Mouse (Mus musculus): ENCODE results near the gene Becn1.

Becn1 gene

DNA sequence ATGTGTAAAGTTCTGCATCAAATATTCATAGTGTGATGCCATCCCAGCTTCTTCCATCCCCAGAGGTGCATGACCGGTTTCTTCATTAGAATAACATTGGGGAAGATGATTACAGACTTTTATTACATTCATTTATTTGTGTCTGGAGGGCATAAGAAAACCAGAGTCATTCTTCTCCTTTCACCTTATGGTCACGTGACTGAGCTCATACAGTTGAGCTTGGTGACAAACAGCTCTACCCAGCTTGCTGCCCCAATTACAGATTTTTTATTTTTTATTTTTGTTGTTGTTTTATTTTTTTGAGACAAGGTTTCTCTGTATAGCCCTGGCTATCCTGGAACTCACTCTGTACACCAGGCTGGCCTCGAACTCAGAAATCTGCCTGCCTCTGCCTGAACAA lies 29.6 kb downstream of the Becn1 start:
- DNase-seq (ENCODE audit: low read depth in 1 of 2, low spot score in 2 of 2): no peak

DNA sequence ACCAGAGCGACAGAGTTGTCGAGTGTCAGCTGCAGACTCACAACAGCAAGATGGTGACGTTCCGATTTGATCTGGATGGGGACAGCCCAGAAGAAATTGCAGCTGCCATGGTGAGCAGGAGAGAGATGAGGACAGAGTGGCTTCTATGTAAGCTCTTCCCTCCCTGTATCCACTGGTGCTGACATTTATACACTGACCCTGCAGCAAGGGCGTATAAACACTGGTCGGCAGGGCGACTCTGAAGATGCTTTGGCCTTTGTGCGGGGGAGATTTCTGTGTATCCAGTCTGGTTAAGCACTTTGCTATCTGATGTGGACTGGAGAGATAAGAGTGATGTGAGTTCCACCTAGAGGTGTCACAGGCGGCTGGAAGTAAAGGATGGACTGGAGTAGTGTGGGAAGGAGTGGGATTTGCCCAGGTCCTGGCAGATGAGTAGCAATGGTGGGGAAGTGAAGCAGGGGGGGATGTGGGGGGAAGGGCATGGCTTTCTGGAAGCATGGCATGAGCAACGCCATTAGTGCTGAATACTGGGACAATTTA lies 32.4 kb downstream of the Becn1 start:
- no peak for DNase-seq (ENCODE audit: low read depth in 1 of 2, low spot score in 2 of 2)

DNA sequence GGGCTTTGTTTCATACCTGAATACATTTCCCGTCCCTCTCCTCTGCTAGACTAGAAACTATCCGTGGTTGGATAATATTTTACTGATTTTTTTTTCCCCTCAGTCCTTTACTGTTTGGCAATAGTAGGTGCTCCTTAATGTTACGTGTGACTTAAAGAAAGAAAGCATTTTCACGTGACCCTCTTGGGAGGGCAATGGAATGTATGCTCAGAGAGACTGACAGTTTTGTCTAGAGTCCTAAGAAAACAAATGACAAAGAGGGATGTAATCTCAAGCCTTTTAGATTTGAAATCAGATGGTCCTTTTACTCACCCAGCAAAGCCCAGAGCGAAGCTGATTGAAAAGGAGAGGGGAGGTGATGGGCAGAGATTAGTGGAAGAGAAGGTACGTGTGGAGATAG lies 36.2 kb downstream of the Becn1 start:
- no peak for DNase-seq (ENCODE audit: low read depth in 1 of 2, low spot score in 2 of 2)

DNA sequence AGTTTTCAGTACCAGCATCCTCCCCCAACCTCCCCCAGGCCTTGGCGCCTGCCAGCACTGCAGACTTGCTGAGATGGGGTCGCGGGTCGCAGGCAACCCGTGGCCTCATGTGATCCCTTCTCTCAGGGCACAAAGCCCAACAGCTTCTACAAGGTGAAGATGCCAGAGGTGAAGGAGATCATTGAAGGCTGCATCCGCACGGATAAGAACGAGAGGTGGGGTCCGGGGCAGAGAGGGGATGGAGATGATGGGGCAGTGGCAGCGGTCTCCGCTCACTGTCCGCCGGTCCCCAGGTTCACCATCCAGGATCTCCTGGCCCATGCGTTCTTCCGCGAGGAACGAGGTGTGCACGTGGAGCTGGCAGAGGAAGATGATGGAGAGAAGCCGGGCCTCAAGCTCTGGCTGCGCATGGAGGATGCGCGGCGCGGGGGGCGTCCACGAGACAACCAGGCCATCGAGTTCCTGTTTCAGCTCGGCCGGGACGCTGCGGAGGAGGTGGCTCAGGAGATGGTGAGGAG lies 37.1 kb downstream of the Becn1 start:
- DNase-seq (ENCODE audit: low read depth in 1 of 2, low spot score in 2 of 2): no peak

GRCm38 (mm10) chr11:101263989-101264280 lies 38.2 kb downstream of the Becn1 start:
- DNase-seq (ENCODE audit: low read depth in 1 of 2, low spot score in 2 of 2): no peak

DNA sequence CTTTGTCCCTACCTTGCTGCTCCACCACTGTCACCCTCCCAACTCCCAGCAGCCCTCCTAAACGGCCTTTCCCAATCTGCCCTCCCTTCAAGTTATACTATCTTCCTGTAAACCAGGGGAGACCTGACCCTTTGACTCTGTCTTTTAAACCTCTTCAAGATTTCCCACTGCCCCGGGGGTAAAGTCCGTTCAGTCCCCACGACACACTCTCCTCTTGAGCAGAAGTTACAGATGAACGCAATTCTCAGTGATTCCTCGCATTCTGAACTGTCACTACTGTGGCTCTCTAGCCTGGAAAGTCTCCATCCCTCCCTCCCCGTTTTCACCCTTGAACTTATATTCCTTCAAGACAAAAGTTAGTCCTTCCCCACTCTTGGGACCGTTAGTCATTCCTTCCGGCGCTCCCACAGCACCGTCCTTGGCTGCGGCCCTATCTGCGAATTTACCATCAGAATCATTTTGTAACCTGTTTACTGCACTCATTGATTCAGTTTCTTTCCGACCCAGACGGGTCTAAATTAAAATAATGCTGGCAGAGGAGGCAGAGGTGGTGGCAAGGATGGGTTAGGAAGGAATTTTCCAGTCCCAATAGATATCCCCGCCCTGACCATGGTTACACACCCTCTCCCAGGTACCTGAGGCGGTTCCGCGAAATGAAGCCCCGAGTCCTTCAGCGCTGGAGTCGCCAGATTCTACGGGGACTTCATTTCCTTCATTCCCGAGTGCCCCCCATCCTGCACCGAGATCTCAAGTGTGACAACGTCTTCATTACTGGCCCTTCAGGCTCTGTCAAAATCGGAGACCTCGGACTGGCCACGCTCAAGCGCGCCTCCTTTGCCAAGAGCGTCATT lies 38.7 kb downstream of the Becn1 start:
- DNase-seq (ENCODE audit: low read depth in 1 of 2, low spot score in 2 of 2): no peak

GRCm38 (mm10) chr11:101262272-101262967 lies 39.7 kb downstream of the Becn1 start:
- no peak for DNase-seq (ENCODE audit: low read depth in 1 of 2, low spot score in 2 of 2)

DNA sequence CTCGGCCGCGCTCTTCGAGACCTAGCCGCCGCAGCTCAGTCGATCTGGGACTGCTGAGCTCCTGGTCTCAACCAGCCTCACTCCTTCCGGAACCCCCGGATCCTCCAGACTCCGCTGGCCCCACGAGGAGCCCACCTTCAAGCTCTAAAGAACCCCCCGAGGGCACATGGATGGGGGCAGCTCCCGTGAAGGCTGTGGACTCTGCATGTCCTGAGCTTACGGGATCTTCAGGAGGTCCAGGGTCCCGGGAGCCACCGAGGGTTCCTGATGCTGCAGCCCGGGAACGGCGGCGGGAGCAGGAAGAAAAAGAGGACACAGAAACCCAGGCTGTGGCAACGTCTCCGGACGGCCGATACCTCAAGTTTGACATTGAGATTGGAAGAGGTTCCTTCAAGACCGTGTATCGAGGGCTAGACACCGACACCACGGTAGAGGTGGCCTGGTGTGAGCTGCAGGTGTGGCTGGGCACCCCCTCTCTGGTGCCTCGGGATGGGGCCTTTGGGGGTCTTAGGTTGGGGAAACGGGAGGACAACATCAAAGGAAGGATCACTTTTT lies 41.2 kb downstream of the Becn1 start:
- no peak for DNase-seq (ENCODE audit: low read depth in 1 of 2, low spot score in 2 of 2)

GRCm38 (mm10) chr11:101259948-101260825 lies 41.9 kb downstream of the Becn1 start, which contains the start of gene Wnk4:
Gene Wnk4, plus strand, starts transcription at chr11:101260567.
- no peak for DNase-seq (ENCODE audit: low read depth in 1 of 2, low spot score in 2 of 2)

GRCm38 (mm10) chr11:101259261-101259712 lies 42.8 kb downstream of the Becn1 start:
- DNase-seq (ENCODE audit: low read depth in 1 of 2, low spot score in 2 of 2): no peak

- no peak for DNase-seq (ENCODE audit: low read depth in 1 of 2, low spot score in 2 of 2)
Observed at GRCm38 (mm10) chr11:101255826-101256775, 46.0 kb downstream of the Becn1 start.

DNA sequence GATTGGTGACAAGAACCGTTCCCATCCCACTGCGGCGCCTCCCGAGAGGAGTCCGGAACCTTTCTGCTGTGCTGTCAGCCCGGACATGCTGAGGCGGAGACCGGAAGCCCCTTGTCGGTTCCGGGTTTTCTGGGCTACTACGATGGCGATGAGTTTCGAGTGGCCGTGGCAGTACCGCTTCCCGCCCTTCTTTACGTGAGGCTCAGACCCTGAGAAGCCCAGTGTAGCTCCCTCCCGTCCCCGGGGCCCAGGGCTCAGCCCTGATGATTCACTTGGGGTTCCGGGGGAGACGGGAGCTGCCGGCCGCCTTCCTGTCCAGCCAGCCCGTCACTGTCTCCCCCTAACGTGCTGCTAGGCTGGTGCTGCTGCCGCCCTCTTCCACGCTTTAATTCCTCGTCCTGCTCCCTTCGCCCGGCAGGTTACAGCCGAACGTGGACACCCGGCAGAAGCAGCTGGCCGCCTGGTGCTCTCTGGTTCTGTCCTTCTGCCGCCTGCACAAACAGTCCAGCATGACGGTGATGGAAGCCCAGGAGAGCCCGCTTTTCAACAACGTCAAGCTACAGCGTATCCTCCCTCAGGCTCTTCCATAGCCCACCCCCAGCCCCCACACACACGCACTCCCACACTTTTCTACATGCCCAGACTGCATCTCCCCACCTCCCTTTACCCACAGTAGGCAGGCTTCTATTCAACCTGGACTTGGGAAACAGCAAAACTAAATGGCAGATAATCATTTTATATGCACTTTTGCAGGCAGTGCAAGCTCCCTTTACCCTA lies 48.3 kb downstream of the Becn1 start, which contains the start of gene Vps25:
Gene Vps25, plus strand, starts transcription at position 95 of the 777 bp plus-strand sequence.
- DNase-seq (ENCODE audit: low read depth in 1 of 2, low spot score in 2 of 2): peak; percentile 63 to 73

GRCm38 (mm10) chr11:101252941-101253340 lies 49.1 kb downstream of the Becn1 start:
- no peak for DNase-seq (ENCODE audit: low read depth in 1 of 2, low spot score in 2 of 2)

DNA sequence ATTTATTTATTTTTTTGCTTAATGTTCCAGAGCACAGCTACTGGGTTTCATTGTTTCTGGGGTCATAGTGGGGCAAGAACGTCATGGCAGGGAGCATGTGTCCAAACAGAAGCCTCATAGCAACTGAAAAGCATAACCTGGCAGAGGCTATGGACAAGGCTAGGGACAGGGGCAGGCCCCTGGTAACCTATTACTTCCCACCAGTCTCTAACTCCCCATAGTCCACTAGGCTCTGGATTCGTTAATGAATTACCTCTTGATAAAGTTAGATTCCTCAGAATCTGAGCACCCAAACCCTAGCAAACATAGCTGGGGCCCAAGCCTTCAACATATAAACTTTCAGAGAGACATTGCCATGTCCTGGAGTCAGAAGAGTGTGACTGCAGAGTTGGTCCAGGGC lies 51.1 kb downstream of the Becn1 start:
- DNase-seq (ENCODE audit: low read depth in 1 of 2, low spot score in 2 of 2): no peak

GRCm38 (mm10) chr11:101248258-101248994 lies 53.7 kb downstream of the Becn1 start:
- no peak for DNase-seq (ENCODE audit: low read depth in 1 of 2, low spot score in 2 of 2)

- DNase-seq (ENCODE audit: low read depth in 1 of 2, low spot score in 2 of 2): no peak
Observed at GRCm38 (mm10) chr11:101247521-101248030, 54.5 kb downstream of the Becn1 start.

DNA sequence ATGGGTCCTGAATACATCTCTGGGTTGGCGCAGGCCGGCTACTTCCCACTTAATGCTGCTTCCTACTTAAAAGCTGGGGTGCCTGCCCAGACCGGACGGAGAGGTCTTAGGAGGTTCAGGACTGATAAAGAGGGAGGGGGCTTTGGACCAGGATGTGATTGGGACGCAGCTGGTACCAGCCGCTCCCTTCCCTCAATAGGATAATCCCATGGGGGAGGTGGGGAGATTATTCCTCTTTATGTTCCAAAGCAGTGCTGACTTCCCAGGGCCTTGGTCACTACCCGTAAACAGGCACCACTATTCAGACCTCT lies 55.4 kb downstream of the Becn1 start:
- DNase-seq (ENCODE audit: low read depth in 1 of 2, low spot score in 2 of 2): no peak

Measured in monocyte, adult 2 months (primary cell).